Mouse (Mus musculus) MEL (cell line): ENCODE measurements around the gene Ogfod2. TPM values are rescaled to one million over a fixed set of nuclear protein-coding genes. Genes with fewer than 3 reads are reported as not detected.

Experiments
- DNase-seq: peaks from one replicate; pipeline ENCODE4 v3.0.0; 2011; ENCODE audit warnings: low read depth, low spot score
- H3K27ac ChIP-seq: 2 replicates; pipeline ENCODE4 v1.5.1; 2012; ENCODE audit warnings: low read depth, mild to moderate bottlenecking, control low read depth, low read length, moderate library complexity; ENCODE audit not compliant: control insufficient read depth
- H3K27me3 ChIP-seq, 2 experiments: fragments of 150-350 bp in 1 of 2; sonication (generic) in 1 of 2; 2 replicates each; pipeline ENCODE4 v1.6.1; 2012; ENCODE audit warnings: low read length in 2 of 2, mild to moderate bottlenecking in 2 of 2, improper control_type of control experiment in 1 of 2, moderate library complexity in 1 of 2; ENCODE audit not compliant: insufficient read depth in 2 of 2, control insufficient read depth in 1 of 2
- H3K36me3 ChIP-seq, 2 experiments: 2 replicates each; pipeline ENCODE4 v1.6.1; 2012 to 2014; ENCODE audit warnings: low read length in 2 of 2, improper control_type of control experiment in 1 of 2, inconsistent platforms in 1 of 2, mild to moderate bottlenecking in 1 of 2; ENCODE audit not compliant: insufficient read depth in 2 of 2, control insufficient read depth in 1 of 2
- H3K4me1 ChIP-seq, 2 experiments: fragments of 150-350 bp in 1 of 2; sonication (generic) in 1 of 2; 2 replicates each; pipeline ENCODE4 v1.6.1; 2012; ENCODE audit warnings: low read length in 2 of 2, improper control_type of control experiment in 1 of 2, mild to moderate bottlenecking in 1 of 2; ENCODE audit not compliant: insufficient read depth in 2 of 2, control insufficient read depth in 1 of 2
- H3K4me3 ChIP-seq, 2 experiments: fragments of 150-350 bp in 1 of 2; sonication (generic) in 1 of 2; 2 replicates each; pipeline ENCODE4 v1.5.1; 2012; ENCODE audit warnings: low read depth in 2 of 2, low read length in 2 of 2, mild to moderate bottlenecking in 2 of 2, moderate library complexity in 2 of 2, control low read depth in 1 of 2, improper control_type of control experiment in 1 of 2; ENCODE audit not compliant: control insufficient read depth in 1 of 2, insufficient read depth in 1 of 2
- H3K79me2 ChIP-seq: 2 replicates; pipeline ENCODE4 v1.6.1; 2012; ENCODE audit warnings: mild to moderate bottlenecking, low read length, moderate library complexity; ENCODE audit not compliant: control insufficient read depth, poor library complexity, insufficient read depth
- H3K9ac ChIP-seq: 2 replicates; pipeline ENCODE4 v1.6.1; 2012; ENCODE audit warnings: low read depth, mild to moderate bottlenecking, control low read depth, low read length, moderate library complexity; ENCODE audit not compliant: control insufficient read depth, poor library complexity, severe bottlenecking
- H3K9me3 ChIP-seq: fragments of 150-350 bp; sonication (generic); replicated peaks from 2 replicates; pipeline ENCODE4 v1.6.1; 2012; ENCODE audit warnings: mild to moderate bottlenecking, low read length, improper control_type of control experiment, moderate library complexity; ENCODE audit not compliant: insufficient read depth
- BHLHE40 ChIP-seq: IDR thresholded peaks from 2 replicates; pipeline ENCODE4 v1.6.1; 2012; ENCODE audit warnings: low read depth, mild to moderate bottlenecking, inconsistent platforms, low read length, improper control_type of control experiment, borderline replicate concordance
- CHD1 ChIP-seq: IDR thresholded peaks from 2 replicates; pipeline ENCODE4 v1.6.1; 2012; ENCODE audit warnings: low read depth, mild to moderate bottlenecking, inconsistent platforms, low read length, improper control_type of control experiment
- CHD2 ChIP-seq: IDR thresholded peaks from 2 replicates; pipeline ENCODE4 v1.6.1; 2011; ENCODE audit warnings: low read length, improper control_type of control experiment
- CTCF ChIP-seq, 3 experiments: IDR thresholded peaks in 2 of 3; conservative IDR thresholded peaks in 1 of 3; 2 replicates each; pipeline ENCODE4 v1.5.1; 2011 to 2012; ENCODE audit warnings: low read length in 3 of 3, low read depth in 2 of 3, mild to moderate bottlenecking in 2 of 3, improper control_type of control experiment in 1 of 3, inconsistent platforms in 1 of 3, mixed read lengths in 1 of 3, moderate library complexity in 1 of 3; ENCODE audit not compliant: control insufficient read depth in 1 of 3, insufficient read depth in 1 of 3, poor library complexity in 1 of 3, severe bottlenecking in 1 of 3
- E2F4 ChIP-seq: IDR thresholded peaks from 2 replicates; pipeline ENCODE4 v1.6.1; 2011; ENCODE audit warnings: low read depth, low read length, improper control_type of control experiment, borderline replicate concordance
- ELF1 ChIP-seq: IDR thresholded peaks from 2 replicates; pipeline ENCODE4 v1.6.1; 2014; ENCODE audit warnings: low read depth, mild to moderate bottlenecking, inconsistent platforms, low read length, improper control_type of control experiment, moderate library complexity
- EP300 ChIP-seq, 2 experiments: IDR thresholded peaks; 2 replicates each; pipeline ENCODE4 v1.6.1; 2011; ENCODE audit warnings: improper control_type of control experiment in 2 of 2, low read length in 2 of 2, low read depth in 1 of 2, mild to moderate bottlenecking in 1 of 2
- ETS1 ChIP-seq: IDR thresholded peaks from 2 replicates; pipeline ENCODE4 v1.6.1; 2012; ENCODE audit warnings: low read depth, mild to moderate bottlenecking, inconsistent platforms, low read length, improper control_type of control experiment, moderate library complexity
- GABPA ChIP-seq: IDR thresholded peaks from 2 replicates; pipeline ENCODE4 v1.6.1; 2012; ENCODE audit warnings: low read depth, mild to moderate bottlenecking, inconsistent platforms, low read length, improper control_type of control experiment, moderate library complexity
- GATA1 ChIP-seq: IDR thresholded peaks from 2 replicates; pipeline ENCODE4 v1.6.1; 2011; ENCODE audit warnings: low read depth, low read length, improper control_type of control experiment
- HCFC1 ChIP-seq: IDR thresholded peaks from 2 replicates; pipeline ENCODE4 v1.6.1; 2012; ENCODE audit warnings: low read depth, mild to moderate bottlenecking, inconsistent platforms, low read length, improper control_type of control experiment, moderate library complexity
- JUND ChIP-seq: IDR thresholded peaks from 2 replicates; pipeline ENCODE4 v1.6.1; 2011; ENCODE audit warnings: low read depth, mild to moderate bottlenecking, improper control_type of control experiment, low read length
- KAT2A ChIP-seq: conservative IDR thresholded peaks from 2 replicates; pipeline ENCODE4 v1.6.1; 2012; ENCODE audit warnings: low read depth, low read length, improper control_type of control experiment, inconsistent platforms
- MAFK ChIP-seq: IDR thresholded peaks from 2 replicates; pipeline ENCODE4 v1.6.1; 2011; ENCODE audit warnings: low read depth, mild to moderate bottlenecking, low read length, improper control_type of control experiment, borderline replicate concordance
- MAX ChIP-seq: IDR thresholded peaks from 2 replicates; pipeline ENCODE4 v1.6.1; 2011; ENCODE audit warnings: low read length, improper control_type of control experiment
- MAZ ChIP-seq: IDR thresholded peaks from 2 replicates; pipeline ENCODE4 v1.6.1; 2012; ENCODE audit warnings: low read depth, mild to moderate bottlenecking, inconsistent platforms, low read length, improper control_type of control experiment
- MEF2A ChIP-seq: IDR thresholded peaks from 2 replicates; pipeline ENCODE4 v1.6.1; 2014; ENCODE audit warnings: low read depth, mild to moderate bottlenecking, inconsistent platforms, low read length, improper control_type of control experiment; ENCODE audit not compliant: poor library complexity, insufficient replicate concordance, severe bottlenecking; ENCODE audit errors: extremely low read depth
- MXI1 ChIP-seq: IDR thresholded peaks from 2 replicates; pipeline ENCODE4 v1.6.1; 2011; ENCODE audit warnings: mild to moderate bottlenecking, low read depth, low read length, improper control_type of control experiment
- MYB ChIP-seq: IDR thresholded peaks from 2 replicates; pipeline ENCODE4 v1.6.1; 2011; ENCODE audit warnings: mild to moderate bottlenecking, low read depth, low read length, improper control_type of control experiment
- MYC ChIP-seq: IDR thresholded peaks from 2 replicates; pipeline ENCODE4 v1.6.1; 2011; ENCODE audit warnings: low read depth, mild to moderate bottlenecking, low read length, improper control_type of control experiment, moderate library complexity
- NELFE ChIP-seq: IDR thresholded peaks from 2 replicates; pipeline ENCODE4 v1.6.1; 2011; ENCODE audit warnings: low read depth, low read length, improper control_type of control experiment
- POLR2A ChIP-seq, 2 experiments: IDR thresholded peaks; 2 replicates each; pipeline ENCODE4 v1.6.1; 2011 to 2012; ENCODE audit warnings: low read length in 2 of 2, mild to moderate bottlenecking in 2 of 2, control low read depth in 1 of 2, improper control_type of control experiment in 1 of 2, low read depth in 1 of 2, moderate library complexity in 1 of 2; ENCODE audit not compliant: control insufficient read depth in 1 of 2, insufficient read depth in 1 of 2, poor library complexity in 1 of 2
- POLR2AphosphoS2 ChIP-seq: IDR thresholded peaks from 2 replicates; pipeline ENCODE4 v1.6.1; 2011; ENCODE audit warnings: low read length, improper control_type of control experiment
- POLR2AphosphoS5 ChIP-seq: IDR thresholded peaks from 2 replicates; pipeline ENCODE4 v1.6.1; 2012; ENCODE audit warnings: low read depth, borderline replicate concordance, mild to moderate bottlenecking, inconsistent platforms, low read length, moderate library complexity, mixed read lengths
- RAD21 ChIP-seq: IDR thresholded peaks from 2 replicates; pipeline ENCODE4 v1.6.1; 2011; ENCODE audit warnings: mild to moderate bottlenecking, low read depth, low read length, improper control_type of control experiment
- RCOR1 ChIP-seq: IDR thresholded peaks from 2 replicates; pipeline ENCODE4 v1.6.1; 2012; ENCODE audit warnings: low read depth, mild to moderate bottlenecking, inconsistent platforms, low read length, improper control_type of control experiment
- SIN3A ChIP-seq: IDR thresholded peaks from 2 replicates; pipeline ENCODE4 v1.6.1; 2012; ENCODE audit warnings: low read length, improper control_type of control experiment, inconsistent platforms
- SMC3 ChIP-seq: IDR thresholded peaks from 2 replicates; pipeline ENCODE4 v1.6.1; 2011; ENCODE audit warnings: low read depth, low read length, improper control_type of control experiment
- TAL1 ChIP-seq: IDR thresholded peaks from 2 replicates; pipeline ENCODE4 v1.6.1; 2012; ENCODE audit warnings: mild to moderate bottlenecking, inconsistent platforms, low read length, moderate library complexity, mixed read lengths
- TBP ChIP-seq: IDR thresholded peaks from 2 replicates; pipeline ENCODE4 v1.8.0; 2011; ENCODE audit warnings: low read depth, low read length, improper control_type of control experiment
- TCF12 ChIP-seq: IDR thresholded peaks from 2 replicates; pipeline ENCODE4 v1.6.1; 2014; ENCODE audit warnings: low read depth, mild to moderate bottlenecking, inconsistent platforms, low read length, improper control_type of control experiment, moderate library complexity
- UBTF ChIP-seq: IDR thresholded peaks from 2 replicates; pipeline ENCODE4 v1.6.1; 2012; ENCODE audit warnings: low read depth, mild to moderate bottlenecking, inconsistent platforms, low read length, improper control_type of control experiment, moderate library complexity, borderline replicate concordance; ENCODE audit not compliant: insufficient read depth
- USF1 ChIP-seq: IDR thresholded peaks from 2 replicates; pipeline ENCODE4 v1.6.1; 2014; ENCODE audit warnings: low read depth, mild to moderate bottlenecking, inconsistent platforms, low read length, improper control_type of control experiment, moderate library complexity
- USF2 ChIP-seq, 2 experiments: IDR thresholded peaks; 2 replicates each; pipeline ENCODE4 v1.6.1; 2011 to 2012; ENCODE audit warnings: improper control_type of control experiment in 2 of 2, low read length in 2 of 2, borderline replicate concordance in 1 of 2, inconsistent platforms in 1 of 2, low read depth in 1 of 2, mild to moderate bottlenecking in 1 of 2; ENCODE audit not compliant: insufficient read depth in 1 of 2
- ZC3H11A ChIP-seq: IDR thresholded peaks from 2 replicates; pipeline ENCODE4 v1.6.1; 2012; ENCODE audit warnings: low read depth, mild to moderate bottlenecking, inconsistent platforms, low read length, improper control_type of control experiment
- ZKSCAN1 ChIP-seq: IDR thresholded peaks from 2 replicates; pipeline ENCODE4 v1.6.1; 2012; ENCODE audit warnings: low read depth, mild to moderate bottlenecking, inconsistent platforms, low read length, improper control_type of control experiment, moderate library complexity
- ZMIZ1 ChIP-seq: IDR thresholded peaks from 2 replicates; pipeline ENCODE4 v1.6.1; 2012; ENCODE audit warnings: low read depth, mild to moderate bottlenecking, inconsistent platforms, low read length, improper control_type of control experiment, moderate library complexity
- ZNF384 ChIP-seq: IDR thresholded peaks from 2 replicates; pipeline ENCODE4 v1.6.1; 2012; ENCODE audit warnings: low read depth, mild to moderate bottlenecking, inconsistent platforms, low read length, improper control_type of control experiment
- polyA plus RNA-seq, 2 experiments: library from polyadenylated mRNA; stranded (reverse) in 1 of 2; unstranded in 1 of 2; fragments of >175 nt in 1 of 2; fragments of >200 nt in 1 of 2; gene quantifications; 2 replicates each; pipeline versions ENCODE4 v1.2.1 to v1.2.4; 2012; ENCODE audit warnings: low replicate concordance in 2 of 2, low read depth in 1 of 2; ENCODE audit not compliant: insufficient read length in 2 of 2, insufficient read depth in 1 of 2, missing spikeins in 1 of 2
- total RNA-seq: library from RNA; depleted of rRNA; stranded (reverse); fragments of 300-350 nt; gene quantifications from 2 replicates; pipeline ENCODE4 v1.2.3, GENCODE M21; 2012

The Ogfod2 gene
- total and polyA plus RNA-seq, 3 experiments: 39.8 to 51.2 TPM; not detected in 1

DNA sequence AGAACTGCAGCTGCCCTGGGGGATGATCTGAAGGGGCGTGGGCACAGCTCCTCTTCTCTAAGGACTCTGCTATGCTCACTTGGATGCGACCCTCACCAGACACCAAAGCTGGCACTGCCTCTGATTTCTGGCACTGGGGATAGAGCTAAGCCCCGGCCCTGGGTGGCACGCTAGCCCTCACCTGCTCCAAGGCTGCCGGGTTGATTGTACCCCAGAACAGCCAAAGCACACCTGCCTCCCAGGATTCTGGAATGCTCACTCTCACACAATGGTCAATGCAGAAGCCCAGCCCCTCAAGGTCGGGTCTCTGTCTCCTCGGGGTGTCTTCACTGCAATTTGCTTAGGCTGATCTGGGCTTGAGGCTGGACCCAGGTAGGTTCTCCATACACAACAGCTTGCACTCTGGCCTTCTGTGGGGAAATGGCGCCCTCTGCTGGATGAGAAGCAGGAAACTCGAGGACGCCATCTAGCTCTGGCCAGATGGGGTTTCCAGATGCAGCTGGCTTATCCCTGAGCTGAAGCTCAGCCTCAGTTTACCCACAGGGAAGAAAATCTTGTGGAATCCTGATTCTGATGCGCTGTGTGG lies 27.4 kb upstream of the Ogfod2 start:
- H3K4me3 ChIP-seq: no peak overlapping the region
- no peak overlapping the region for H3K27ac ChIP-seq
- no peaks in the 10 kb centered on the region for H3K4me1 ChIP-seq
- H3K9ac ChIP-seq: no peak overlapping the region
- H3K9me3 ChIP-seq: no peaks in the 10 kb centered on the region
- no peaks in the 10 kb centered on the region for H3K27me3 ChIP-seq
- no peaks in the 10 kb centered on the region for H3K79me2 ChIP-seq
- H3K36me3 ChIP-seq: no peaks in the 10 kb centered on the region
- DNase-seq: peak; percentile 83
- TF ChIP-seq E2F4: no peak
- TF ChIP-seq HCFC1: 0 out of 2 replicates have a peak, but pooled peaks have one; percentile 17
- no peak for TF ChIP-seq POLR2AphosphoS2
- TF ChIP-seq ETS1: no peak
- TF ChIP-seq SMC3: peak; percentile 100
- TF ChIP-seq BHLHE40: 0 out of 2 replicates have a peak, but pooled peaks have one; percentile 8
- TF ChIP-seq CHD1: no peak
- no peak for TF ChIP-seq GATA1
- no peak for TF ChIP-seq NELFE
- no peak for TF ChIP-seq TBP
- TF ChIP-seq JUND: no peak
- TF ChIP-seq KAT2A: no peak
- TF ChIP-seq GABPA: no peak
- no peak for TF ChIP-seq UBTF
- TF ChIP-seq MYC: peak; percentile 51; the same call in 1 of the 2 replicates
- no peak for TF ChIP-seq RCOR1
- no peak for TF ChIP-seq POLR2AphosphoS5
- TF ChIP-seq ZNF384: peak; percentile 27; the same call in 1 of the 2 replicates
- TF ChIP-seq MXI1: no peak
- no peak for TF ChIP-seq MYB
- TF ChIP-seq ZC3H11A: peak; percentile 100
- no peak for TF ChIP-seq MAX
- TF ChIP-seq ELF1: no peak
- TF ChIP-seq TAL1: no peak
- TF ChIP-seq MEF2A: no peak
- peak in 2 of 3 experiments; percentile 83 to 99; a peak in 5 of 6 replicates for TF ChIP-seq CTCF (IDR thresholded peaks at IDR 0.05 in 2 of 3, conservative IDR thresholded peaks at IDR 0.05 in 1 of 3; ENCODE audit: control insufficient read depth in 1 of 3, insufficient read depth in 1 of 3, low read depth in 2 of 3, low read length in 3 of 3, poor library complexity in 1 of 3, severe bottlenecking in 1 of 3)
- no peak for TF ChIP-seq POLR2A (IDR thresholded peaks at IDR 0.05; ENCODE audit: control insufficient read depth in 1 of 2, insufficient read depth in 1 of 2, low read depth in 1 of 2, low read length in 2 of 2, poor library complexity in 1 of 2)
- no peak for TF ChIP-seq MAFK
- TF ChIP-seq ZKSCAN1: no peak
- no peak; the same call in none of the 2 replicates for TF ChIP-seq RAD21
- TF ChIP-seq EP300 (IDR thresholded peaks at IDR 0.05; ENCODE audit: low read depth in 1 of 2, low read length in 2 of 2): no peak
- no peak for TF ChIP-seq CHD2
- TF ChIP-seq SIN3A: peak; percentile 69
- no peak for TF ChIP-seq MAZ
- no peak for TF ChIP-seq USF2 (IDR thresholded peaks at IDR 0.05; ENCODE audit: borderline replicate concordance in 1 of 2, insufficient read depth in 1 of 2, low read depth in 1 of 2, low read length in 2 of 2)
- TF ChIP-seq TCF12: no peak
- no peak for TF ChIP-seq USF1
- no peak for TF ChIP-seq ZMIZ1
